Mouse (Mus musculus) embryo, embryonic 10.5 days (tissue): ENCODE data around the gene Wrnip1.

ENCODE experiments used
- DNase-seq: peaks from one replicate; pipeline ENCODE4 v3.0.0-alpha.2; 2015; ENCODE audit warnings: low spot score

Gene Wrnip1

DNA sequence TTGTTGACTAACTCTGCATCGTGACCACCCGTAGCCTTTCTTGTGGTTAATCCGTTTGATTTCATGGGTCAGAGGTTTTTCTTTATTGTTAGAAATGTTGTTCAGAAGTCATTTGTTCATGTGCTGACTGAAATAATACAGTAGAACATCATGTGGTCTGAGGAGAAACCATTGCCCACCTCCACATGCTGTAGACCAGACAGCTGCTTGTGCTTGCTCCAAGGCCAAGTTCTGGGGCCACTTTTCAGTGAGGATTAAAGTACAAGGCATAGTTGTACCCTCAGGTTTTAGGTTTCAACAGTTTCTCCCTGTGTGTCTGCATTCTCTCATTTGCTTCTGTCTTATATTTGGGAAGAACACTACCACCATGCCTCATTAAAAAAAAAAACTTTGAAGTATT is 5.8 kb downstream of the Wrnip1 start:
- DNase-seq = no peak

DNA sequence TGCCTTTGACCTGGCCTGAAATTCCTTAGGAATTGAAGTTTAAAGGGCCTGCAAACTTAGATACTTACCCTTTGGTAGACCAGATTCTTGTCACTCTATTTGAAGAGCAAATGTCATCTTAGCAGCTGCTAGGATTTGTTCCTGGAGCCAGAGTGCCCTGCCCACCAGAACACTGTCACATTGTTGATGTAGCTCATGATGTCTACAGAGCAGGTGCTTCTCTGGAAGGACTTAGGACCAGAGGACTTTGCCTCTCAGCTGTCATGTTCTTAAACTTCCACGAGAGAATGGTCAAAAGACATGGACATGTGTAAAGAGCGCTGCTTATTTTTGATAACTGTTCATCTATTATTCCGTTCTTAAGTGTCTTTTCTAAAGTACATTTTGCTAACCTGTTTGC is 17.4 kb downstream of the Wrnip1 start:
- no peak for DNase-seq

- DNase-seq = no peak
Observed at GRCm38 (mm10) chr13:32819926-32820325, 18.1 kb downstream of the Wrnip1 start.

DNA sequence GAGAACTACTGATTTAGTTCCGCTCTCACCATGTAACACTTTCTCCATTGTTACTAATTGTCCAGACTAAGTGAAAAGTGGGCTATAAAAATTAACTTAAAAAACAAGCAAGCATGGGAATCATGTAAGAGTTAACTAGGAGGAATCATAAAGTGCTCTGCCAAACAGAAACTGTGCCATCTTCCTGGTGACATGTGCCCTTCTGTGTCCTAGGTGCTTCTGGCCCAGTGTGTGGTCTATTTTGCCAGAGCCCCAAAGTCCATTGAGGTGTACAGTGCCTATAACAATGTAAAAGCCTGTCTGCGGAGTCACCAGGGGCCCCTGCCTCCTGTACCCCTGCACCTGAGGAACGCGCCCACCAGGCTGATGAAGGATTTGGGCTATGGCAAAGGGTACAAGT is 19.8 kb downstream of the Wrnip1 start:
- DNase-seq = no peak

GRCm38 (mm10) chr13:32823126-32823525 is 21.3 kb downstream of the Wrnip1 start:
- DNase-seq = no peak

DNA sequence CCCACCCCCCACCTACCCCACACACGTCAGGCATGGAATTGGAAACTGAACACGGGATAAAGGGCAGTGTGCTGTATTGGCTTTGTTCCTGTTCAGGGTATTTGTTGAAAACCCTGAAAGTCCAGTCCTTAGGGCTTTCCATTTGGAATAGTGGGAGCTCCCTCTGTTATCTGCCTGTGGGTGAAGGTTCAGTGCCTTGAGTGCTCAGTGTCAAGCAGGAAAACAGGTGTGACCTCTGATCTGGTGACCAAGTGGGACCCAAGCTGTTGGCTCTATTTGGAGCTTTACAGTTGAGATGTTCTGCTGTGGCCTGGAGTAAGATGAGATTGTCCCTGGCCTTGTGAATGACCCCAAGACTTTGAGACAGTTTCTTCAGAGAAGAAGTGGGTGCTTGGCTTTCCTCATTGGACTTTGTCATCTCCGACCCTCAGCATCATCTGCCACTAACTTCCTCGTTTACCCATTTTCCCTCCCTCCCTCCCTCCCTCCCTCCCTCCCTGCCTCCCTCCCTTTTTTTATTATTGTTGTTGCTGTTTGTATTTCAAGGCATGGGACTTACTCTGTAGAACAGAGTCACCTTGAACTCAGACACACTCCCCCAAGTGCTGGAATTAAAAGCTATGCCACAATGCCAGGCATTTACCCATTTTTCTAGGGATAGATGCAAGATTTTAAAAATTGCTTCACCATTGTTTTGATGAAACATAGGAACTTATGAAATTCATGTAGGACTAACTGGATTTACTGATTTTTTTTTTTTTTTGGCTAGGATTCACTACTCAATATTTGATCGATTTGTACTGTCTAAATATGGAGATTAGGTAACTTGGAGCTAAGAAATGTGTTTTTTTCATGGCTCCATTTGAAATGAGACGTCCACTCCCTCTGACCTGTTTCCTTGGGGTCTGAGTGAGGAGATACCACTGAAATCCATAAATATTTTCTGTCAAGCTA is 22.8 kb downstream of the Wrnip1 start:
- DNase-seq = no peak

GRCm38 (mm10) chr13:32825546-32825945 is 23.7 kb downstream of the Wrnip1 start:
- DNase-seq = no peak

DNA sequence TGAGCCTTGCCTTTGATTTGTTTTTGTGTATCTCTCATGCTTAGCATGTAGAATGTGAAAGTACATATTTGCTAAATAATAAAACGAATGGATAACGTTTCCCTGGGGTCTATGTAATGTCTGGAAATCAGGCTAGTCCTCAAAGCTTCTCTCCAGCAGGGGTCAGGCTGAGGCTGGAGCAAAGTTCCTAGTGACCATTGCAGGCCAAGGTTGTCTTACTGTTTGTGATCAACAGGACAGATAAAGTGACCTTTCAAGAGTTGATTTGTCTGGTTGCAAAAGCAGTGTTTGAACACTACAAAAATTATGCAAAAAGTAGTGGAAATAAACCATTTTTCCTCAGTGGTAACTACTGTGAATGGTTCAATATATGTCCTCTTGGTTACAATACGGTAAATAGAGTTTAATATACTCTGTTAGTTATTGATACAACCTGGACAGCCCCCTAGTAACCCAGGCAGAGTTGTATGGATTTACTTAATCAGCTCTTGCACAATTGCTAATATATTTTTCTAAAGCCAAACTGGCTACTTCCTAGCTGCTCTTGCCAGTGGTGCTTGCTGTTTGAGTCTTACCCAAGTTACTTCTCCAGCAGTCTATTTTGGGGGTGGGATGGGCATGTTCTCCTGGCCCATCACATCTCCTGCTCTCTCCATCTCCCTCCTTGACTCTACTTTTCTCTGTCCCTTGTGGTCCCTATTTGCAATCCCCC is 25.4 kb downstream of the Wrnip1 start:
- DNase-seq = no peak

DNA sequence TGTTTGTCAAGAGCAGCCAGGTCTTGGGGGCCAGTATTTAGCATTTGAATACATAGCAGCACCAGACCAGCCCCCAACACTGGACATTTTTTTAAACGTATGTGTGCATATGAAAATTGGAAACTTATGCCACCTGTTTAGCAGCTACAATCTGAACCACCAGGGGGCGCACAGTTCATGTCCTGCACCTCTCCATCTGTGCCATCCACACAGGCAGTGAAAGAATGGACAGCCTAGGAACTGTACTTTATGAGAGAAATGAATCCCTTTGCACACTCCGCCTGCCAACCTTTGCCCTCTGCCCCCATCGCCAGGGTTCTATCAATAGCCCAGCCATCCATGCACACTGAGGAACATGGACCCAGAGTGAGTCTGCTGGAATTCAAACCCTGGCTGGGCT is 26.1 kb downstream of the Wrnip1 start:
- DNase-seq = peak; percentile 61

GRCm38 (mm10) chr13:32828886-32829285 is 27.0 kb downstream of the Wrnip1 start:
- DNase-seq = no peak

DNA sequence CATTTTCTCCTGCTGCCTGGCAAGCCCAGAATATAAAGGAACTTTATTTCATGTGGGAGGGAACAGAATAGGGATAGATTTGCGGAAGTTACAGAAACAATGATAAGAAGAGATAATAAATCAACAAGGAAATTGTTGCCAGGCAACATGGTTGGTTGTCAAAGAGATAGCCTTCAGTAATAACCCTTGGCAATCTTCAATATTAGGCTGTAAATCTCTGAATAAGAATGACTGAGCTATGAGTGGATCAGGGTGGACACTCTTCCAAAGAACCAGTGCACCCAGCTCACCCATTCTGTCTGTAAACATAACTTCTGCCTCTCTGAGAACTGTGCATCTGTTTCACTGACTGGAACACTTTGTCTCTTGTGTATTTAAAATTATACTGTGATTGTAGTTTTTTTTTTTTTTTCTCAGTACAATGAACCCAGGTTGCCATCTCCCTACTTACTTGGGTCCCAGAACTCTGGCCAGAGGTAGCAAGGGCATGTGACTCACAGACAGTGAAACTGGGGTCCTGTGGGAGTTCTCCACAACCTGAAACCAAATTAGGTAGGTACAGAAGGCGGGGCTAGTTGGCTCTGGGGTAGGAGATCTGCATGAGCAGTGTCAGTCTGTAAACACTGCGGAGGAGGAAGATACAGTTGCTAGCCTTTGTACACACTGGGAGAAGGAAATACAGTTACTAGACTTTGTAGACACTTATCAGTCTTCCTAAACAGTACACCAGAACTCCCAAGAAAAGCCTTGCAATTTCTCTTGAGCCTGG is 29.9 kb downstream of the Wrnip1 start:
- no peak for DNase-seq

DNA sequence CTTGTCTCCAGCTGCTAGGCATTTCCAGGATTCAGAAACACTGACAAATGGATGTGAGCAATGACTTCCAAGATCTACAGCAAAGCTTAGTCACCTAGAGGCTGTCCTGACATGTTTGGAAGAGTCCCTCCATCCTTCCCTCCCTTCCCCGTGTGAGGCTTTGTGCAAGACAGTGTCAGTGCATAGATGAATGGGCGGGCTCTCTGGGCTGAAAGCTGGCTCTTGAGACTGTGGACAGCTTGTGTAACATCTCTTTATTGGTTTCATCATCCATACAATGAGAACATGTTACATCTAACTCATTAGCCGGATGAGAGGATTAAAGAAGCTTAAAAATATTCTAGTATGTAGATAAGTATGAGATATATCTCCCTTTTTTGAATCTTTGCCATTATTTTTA is 30.9 kb downstream of the Wrnip1 start:
- no peak for DNase-seq

GRCm38 (mm10) chr13:32833237-32833636 is 31.4 kb downstream of the Wrnip1 start:
- DNase-seq = no peak

DNA sequence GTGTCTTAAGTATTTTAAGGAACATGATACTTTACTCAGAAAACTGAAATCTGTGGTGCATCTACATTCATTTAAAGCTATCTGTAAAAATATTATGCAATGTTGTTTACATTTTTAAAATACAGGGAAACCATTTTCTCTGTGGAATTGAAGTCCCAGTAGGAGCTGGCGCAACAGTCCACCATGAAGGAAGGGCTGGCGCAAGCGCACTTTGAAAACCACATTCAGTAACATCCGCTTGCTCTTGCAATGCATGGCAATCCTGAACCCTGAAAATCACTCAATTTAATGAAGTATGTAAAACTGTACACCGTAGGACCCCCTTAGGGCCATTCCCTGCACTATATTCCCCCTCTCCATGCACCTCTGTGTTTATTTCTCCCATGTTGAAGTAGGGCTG is 32.7 kb downstream of the Wrnip1 start:
- no peak for DNase-seq

DNA sequence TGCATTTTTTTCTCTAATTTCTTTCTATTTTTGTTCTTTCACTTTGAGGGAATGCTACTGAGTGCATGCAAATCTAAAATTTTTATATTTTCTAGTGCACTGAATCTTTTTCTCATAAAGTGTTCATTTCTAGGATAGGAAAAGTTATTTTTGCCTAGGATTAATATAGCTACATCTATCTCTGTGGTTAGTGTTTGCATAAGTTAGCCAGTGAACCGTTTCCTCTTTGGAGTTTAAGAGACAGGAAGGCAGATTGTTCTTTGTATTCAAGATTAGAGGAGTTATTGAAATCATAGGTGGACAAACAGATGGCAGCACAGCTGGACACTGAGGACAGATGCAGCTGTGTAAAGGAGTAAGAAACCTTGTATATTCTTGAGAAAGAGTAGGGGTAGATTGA is 37.5 kb downstream of the Wrnip1 start:
- no peak for DNase-seq

- no peak for DNase-seq
Observed at GRCm38 (mm10) chr13:32841349-32841748, 39.5 kb downstream of the Wrnip1 start.

DNA sequence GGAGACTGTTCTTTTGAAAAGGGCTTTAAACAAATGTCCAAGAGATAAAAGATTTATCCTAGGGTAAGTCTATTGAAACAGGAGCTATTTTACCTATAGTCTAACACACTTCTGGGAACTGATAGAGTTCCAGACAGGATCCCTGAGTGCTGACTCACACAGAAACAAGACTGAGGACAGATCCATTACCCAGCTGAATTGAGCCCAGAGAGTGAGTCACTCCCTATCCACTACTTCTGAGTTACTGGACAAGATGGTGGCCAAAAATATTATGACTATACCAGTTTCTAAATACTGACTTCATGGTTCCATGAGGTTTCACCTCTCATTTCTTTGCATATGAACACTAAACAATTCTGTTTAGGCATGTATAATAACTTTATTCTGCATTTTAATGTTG is 44.4 kb downstream of the Wrnip1 start:
- no peak for DNase-seq

GRCm38 (mm10) chr13:32849092-32849491 is 47.3 kb downstream of the Wrnip1 start:
- no peak for DNase-seq

DNA sequence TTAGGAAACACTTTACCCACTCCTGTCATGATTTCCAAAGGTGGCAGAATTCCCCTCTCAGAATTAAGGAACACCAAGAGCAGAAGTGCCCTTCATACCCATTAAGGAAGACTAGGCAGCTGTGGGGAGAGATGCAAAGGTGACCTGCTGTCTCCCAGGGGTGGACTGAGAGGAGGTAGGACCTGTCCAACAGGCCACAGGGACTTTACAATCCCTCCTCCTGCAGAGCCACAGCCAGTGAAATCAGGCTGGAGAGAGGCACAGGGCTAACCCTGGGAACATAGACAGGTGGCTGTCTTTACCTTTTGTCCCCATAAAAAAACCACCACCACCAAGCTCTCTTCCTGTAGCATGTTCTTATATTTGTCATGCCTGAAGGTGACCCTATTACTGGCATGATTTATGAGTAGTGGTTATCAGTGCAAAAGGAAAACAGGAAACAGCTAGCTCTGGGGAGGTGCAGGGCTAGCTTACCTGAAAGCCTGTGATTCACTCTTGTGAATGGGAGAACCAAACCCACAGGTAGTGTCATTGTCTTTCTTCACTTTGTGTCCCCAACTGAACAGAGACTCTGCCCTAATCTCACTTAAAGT is 47.8 kb downstream of the Wrnip1 start:
- no peak for DNase-seq

GRCm38 (mm10) chr13:32850156-32850555 is 48.3 kb downstream of the Wrnip1 start:
- DNase-seq = no peak

- no peak for DNase-seq
Observed at GRCm38 (mm10) chr13:32850668-32851404, 49.0 kb downstream of the Wrnip1 start, which contains the start of gene Serpinb1a. Gene Serpinb1a, minus strand, starts transcription at chr13:32851185.
